Mouse (Mus musculus) thymus, postnatal 0 days (tissue): Measurements from ENCODE around the gene Ttc7b. TPM values are rescaled to one million over a fixed set of nuclear protein-coding genes. Genes with fewer than 3 reads are reported as not detected.

ENCODE experiments used
- DNase-seq: peaks from one replicate; pipeline ENCODE4 v3.0.0-alpha.2; 2015; ENCODE audit warnings: low spot score
- polyA plus RNA-seq: library from polyadenylated mRNA; unstranded; fragments of >200 nt; fragmentation: Nextera tagmentation; extraction: Ambion mirVana; gene quantifications from 2 replicates; pipeline ENCODE4 v1.2.1, GENCODE M21; 2015

Ttc7b gene
- polyA plus RNA-seq, 1 experiment from 2014 or later: 7.3 TPM

DNA sequence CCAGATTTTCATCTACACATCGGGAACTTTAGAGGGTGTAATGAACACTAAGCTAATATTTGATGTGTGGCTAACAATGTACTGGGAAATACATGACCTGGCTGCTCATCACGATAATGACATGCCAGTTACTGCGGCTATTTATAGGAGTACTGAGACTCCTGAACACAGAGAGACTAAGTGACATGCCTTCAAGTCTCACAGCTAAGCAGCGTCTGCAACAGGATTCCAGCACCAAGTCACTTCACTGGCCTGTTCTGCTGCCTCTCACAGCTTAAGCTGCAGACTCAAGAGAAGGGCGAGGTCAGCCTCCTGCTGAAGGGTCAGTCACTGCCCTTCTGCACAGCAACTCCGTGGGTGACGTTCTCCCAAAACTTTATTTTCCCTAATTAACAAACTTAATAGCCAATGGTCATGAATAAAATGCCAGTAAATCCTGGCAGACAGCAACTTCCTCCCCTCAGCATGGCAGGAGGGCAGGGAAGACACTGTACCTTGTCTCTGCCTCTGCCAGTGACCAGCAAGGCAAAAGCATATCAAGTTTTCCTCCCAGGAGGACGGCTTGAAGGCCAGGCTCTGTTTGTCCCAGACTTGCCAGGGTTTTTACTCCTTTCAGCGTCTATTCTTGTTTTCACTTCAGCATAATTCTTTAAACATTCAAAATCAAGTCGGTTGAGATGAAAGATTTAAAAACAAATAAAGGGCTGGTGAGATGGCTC lies 64.2 kb downstream of the Ttc7b start:
- no peak for DNase-seq

GRCm38 (mm10) chr12:100455453-100455852 lies 65.2 kb downstream of the Ttc7b start:
- no peak for DNase-seq

- no peak for DNase-seq
Measured at GRCm38 (mm10) chr12:100447701-100448277, 72.8 kb downstream of the Ttc7b start.

- DNase-seq: no peak
Measured at GRCm38 (mm10) chr12:100447161-100447560, 73.5 kb downstream of the Ttc7b start.

GRCm38 (mm10) chr12:100445686-100446085 lies 74.9 kb downstream of the Ttc7b start:
- no peak for DNase-seq

DNA sequence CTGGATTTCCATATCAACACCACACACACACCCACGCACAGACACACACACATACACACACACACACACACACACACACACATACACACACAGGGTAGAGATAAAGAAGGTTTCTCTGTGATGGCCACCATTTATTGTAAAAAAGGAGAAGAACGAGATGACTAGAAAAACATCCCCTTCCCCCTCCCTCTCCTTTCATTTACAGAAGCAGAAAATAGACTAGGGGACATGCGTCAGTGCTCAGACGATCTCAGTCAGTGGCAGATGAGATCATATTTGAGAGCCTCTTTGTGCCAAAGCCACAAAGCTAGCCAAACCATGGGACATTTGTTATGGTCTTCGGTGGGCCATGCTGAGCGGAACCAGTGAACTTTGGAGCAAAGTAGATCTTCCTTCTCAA lies 75.4 kb downstream of the Ttc7b start:
- no peak for DNase-seq

- DNase-seq: no peak
Measured at GRCm38 (mm10) chr12:100444671-100445165, 75.9 kb downstream of the Ttc7b start.

- DNase-seq: no peak
Measured at GRCm38 (mm10) chr12:100443452-100443851, 77.2 kb downstream of the Ttc7b start.

GRCm38 (mm10) chr12:100441609-100442008 lies 79.0 kb downstream of the Ttc7b start:
- no peak for DNase-seq

- no peak for DNase-seq
Measured at GRCm38 (mm10) chr12:100439883-100440282, 80.7 kb downstream of the Ttc7b start.

- DNase-seq: no peak
Measured at GRCm38 (mm10) chr12:100439145-100439755, 81.4 kb downstream of the Ttc7b start.

DNA sequence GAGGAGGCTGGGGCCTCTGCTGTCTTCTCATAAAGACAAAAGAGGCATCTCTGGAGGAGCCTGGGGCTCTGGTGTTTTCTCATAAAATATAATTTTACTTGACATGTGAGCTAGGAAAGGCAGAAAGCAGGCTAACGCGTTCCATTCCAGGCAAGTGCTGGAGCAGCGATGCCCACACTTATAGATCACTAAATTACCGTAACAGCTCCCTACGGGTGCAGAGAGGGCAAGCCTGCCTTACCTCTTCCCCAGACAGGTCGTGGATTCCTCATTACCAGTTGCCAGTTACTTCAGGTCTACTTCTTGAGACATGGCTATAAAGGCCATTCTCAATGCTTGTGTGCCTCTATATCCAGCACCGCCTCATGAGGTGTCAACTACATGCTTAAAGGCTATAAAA lies 82.1 kb downstream of the Ttc7b start:
- no peak for DNase-seq

DNA sequence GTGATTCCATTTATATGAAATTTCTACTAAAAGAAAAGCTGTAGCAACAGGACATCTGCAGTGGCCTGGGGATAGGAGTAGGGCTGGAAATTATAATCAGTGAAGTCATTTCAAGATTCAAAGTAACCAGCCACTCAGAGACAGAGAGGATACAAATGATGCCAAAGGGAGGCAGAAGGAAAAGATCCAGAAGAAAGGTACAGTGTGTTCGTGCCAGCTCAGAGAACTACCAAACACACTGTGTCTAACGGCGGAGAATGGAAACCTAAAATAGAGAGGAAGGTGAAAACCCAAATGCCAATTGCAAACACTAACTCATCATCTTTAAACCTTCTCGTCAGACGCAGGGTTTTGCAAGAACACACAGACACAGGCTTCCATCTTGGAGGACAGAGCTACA lies 82.8 kb downstream of the Ttc7b start:
- DNase-seq: no peak

GRCm38 (mm10) chr12:100435763-100436162 lies 84.9 kb downstream of the Ttc7b start:
- no peak for DNase-seq

- DNase-seq: no peak
Measured at GRCm38 (mm10) chr12:100431830-100432229, 88.8 kb downstream of the Ttc7b start.

- no peak for DNase-seq
Measured at GRCm38 (mm10) chr12:100429414-100430114, 91.1 kb downstream of the Ttc7b start.

- DNase-seq: no peak
Measured at GRCm38 (mm10) chr12:100428183-100428582, 92.4 kb downstream of the Ttc7b start.

- DNase-seq: no peak
Measured at GRCm38 (mm10) chr12:100426212-100426611, 94.4 kb downstream of the Ttc7b start.

DNA sequence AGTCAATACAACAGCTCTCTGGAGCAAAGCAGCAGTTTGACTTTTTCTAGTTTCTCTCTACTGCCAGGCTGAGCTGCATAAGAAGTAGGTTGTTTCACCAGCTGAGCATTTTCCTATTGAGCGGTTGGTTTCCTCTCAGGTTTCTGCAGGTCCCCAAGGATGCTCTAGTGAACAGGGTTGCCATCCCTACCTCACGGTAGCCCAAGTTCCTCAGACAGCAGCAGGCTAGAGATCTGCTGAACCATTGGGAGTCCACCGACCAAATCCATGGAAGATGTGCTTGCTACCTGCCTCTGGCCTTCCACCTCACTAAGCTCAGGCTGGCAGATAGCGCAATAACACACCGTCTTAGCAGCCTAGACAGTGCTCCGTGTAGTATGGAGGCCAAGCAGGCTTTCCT lies 95.6 kb downstream of the Ttc7b start:
- no peak for DNase-seq

DNA sequence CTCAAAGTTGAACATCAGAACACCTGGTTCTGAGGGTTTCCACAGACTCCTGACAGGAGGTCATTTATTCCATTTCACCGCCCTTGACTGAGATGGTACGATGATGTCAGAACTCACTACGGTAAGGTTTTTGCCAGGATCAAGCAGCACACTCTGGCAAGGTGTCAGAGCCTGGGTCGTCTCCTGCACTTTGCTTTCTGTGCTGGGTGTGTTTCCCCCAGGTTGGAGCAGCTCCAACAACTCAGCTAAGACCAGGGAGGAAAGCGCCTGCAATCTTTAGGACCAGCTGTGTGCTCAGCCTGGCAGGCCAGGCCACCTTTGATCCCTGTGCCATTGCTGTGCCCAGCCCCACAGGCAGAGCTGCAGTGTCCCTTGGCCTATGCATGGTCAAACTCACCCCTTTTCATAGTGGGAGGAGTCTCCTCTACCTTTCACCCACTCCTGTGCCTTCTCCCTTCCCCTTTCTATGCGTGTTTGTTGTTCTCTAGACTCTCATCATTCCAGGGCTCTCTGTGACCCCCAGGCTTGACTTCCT lies 98.3 kb downstream of the Ttc7b start:
- DNase-seq: no peak

- peak; percentile 65 for DNase-seq
Measured at GRCm38 (mm10) chr12:100421538-100421937, 99.1 kb downstream of the Ttc7b start.

DNA sequence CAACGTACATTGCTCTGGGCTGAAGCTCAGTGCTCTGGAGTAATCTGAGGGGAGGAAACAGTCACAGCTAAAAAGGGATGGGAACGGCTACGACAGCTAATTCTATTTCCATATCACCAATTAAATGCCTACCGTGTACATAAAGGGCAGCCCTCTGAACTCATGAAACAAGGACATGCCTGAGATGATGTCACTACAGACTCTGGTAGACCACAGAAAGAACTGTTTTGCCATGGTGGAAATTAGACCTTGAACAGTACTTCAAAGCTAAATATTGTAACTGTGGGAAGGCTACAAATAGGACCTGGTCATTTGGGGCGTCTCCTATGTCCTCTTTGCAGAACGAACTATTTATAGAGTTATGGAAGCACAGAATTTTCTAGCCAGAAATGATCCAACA lies 99.7 kb downstream of the Ttc7b start:
- no peak for DNase-seq
